Mouse (Mus musculus) left cerebral cortex, adult 2 months (tissue): ENCODE results near the gene Brinp3. TPM values are rescaled to one million over a fixed set of nuclear protein-coding genes. Genes with fewer than 3 reads are reported as not detected.

Experiments used
- DNase-seq, 2 experiments: peaks; one replicate each; pipeline ENCODE4 v3.0.0; 2021 to 2022; ENCODE audit warnings: low spot score in 2 of 2, mixed read lengths in 1 of 2; ENCODE audit errors: extremely low spot score in 1 of 2
- H3K27ac ChIP-seq: fragments of 200-600 bp; 2 replicates; pipeline ENCODE4 v1.8.1; 2022
- H3K4me3 ChIP-seq: fragments of 200-600 bp; 2 replicates; pipeline ENCODE4 v1.8.1; 2022
- CTCF ChIP-seq: fragments of 200-600 bp; IDR thresholded peaks from 2 replicates; pipeline ENCODE4 v1.8.1; 2022; ENCODE audit warnings: antibody characterized with exemption, mild to moderate bottlenecking, moderate library complexity
- intact Hi-C: fragments of 180-260 bp; cut with DNase I; formaldehyde crosslinking; loops from one replicate; pipeline ENCODE4 v1.15.1; 2025
- long read RNA-seq, 2 experiments: library from polyadenylated mRNA; stranded (forward); transcript quantifications; one replicate each; pipeline ENCODE4 v2.0.0; 2021; ENCODE audit warnings: borderline mapping rate in 2 of 2
- total RNA-seq, 2 experiments: library from RNA; stranded (reverse); gene quantifications; 2 replicates each; pipeline ENCODE4 v1.2.3; 2021

The Brinp3 gene
- 10 to 100 TPM; 46.8 to 49.7 TPM for total RNA-seq
- long read RNA-seq, experiment 1, full-length matches to known transcripts, result 27 of 59 reads
- long read RNA-seq, experiment 1, partial matches to known transcripts, result 10 of 59 reads
- long read RNA-seq, experiment 1, other reads (novel, unspliced or antisense), result 22 of 59 reads
- long read RNA-seq, experiment 2, full-length matches to known transcripts, result 16 of 25 reads
- long read RNA-seq, experiment 2, partial matches to known transcripts, result 5 of 25 reads
- long read RNA-seq, experiment 2, other reads (novel, unspliced or antisense), result 4 of 25 reads

DNA sequence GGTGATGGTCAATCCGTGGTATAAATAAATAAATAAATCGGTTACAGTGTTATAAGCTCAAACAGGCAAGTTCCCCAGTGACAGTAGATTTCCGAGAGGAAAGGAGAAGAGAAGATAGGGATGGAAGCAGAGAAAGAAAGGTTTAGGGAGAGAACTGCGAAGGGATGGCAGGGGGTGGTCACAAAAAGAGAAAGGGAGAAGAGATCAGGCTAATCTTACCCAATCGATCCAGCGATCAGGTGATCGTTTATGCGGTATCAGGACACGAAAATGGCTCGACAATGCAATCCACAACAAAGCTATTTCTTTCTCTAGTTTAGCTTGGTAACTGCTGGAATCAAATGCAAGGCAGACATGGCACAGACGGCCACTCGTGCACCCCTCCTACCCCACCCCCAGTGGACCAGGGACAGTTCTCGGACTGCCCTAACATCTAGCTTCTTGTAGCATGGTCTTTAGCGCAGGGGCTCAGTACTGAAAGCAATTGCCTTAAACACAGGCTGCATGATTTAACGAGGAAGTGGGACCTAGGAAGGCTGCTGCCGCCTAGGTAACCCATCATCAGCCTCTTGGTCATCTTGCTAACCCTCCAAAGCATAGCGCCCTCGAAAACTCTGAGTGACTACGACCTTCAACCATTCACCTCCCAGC lies at the start of gene Brinp3:
Gene Brinp3, plus strand, starts transcription at position 80 of the 651 bp plus-strand sequence.
- intact Hi-C loops, result loop anchor here (10.0 kb wide), 3 partner anchors 360 to 1920 kb away; no protein-coding TSS in a partner anchor
- TF ChIP-seq CTCF, result no peak

GRCm38 (mm10) chr1:146494221-146494620 lies 339 bp upstream of the Brinp3 start:
- Histone ChIP-seq H3K4me3 (peak overlapping the region; percentile 75), H3K27ac (peak overlapping the region; percentile 94)
- no peak for TF ChIP-seq CTCF
- intact Hi-C loops, result loop anchor here (10.0 kb wide), 3 partner anchors 361 to 1919 kb away; no protein-coding TSS in a partner anchor
- peak in 1 of 2 experiments; percentile 16 for DNase-seq

More for the DNA sequence above, at the start of gene Brinp3:
- peak within 1 kb of the TSS; percentile 94 for H3K27ac ChIP-seq
- DNase-seq, result peak; percentile 37
- peak within 1 kb of the TSS; percentile 75 for H3K4me3 ChIP-seq

DNA sequence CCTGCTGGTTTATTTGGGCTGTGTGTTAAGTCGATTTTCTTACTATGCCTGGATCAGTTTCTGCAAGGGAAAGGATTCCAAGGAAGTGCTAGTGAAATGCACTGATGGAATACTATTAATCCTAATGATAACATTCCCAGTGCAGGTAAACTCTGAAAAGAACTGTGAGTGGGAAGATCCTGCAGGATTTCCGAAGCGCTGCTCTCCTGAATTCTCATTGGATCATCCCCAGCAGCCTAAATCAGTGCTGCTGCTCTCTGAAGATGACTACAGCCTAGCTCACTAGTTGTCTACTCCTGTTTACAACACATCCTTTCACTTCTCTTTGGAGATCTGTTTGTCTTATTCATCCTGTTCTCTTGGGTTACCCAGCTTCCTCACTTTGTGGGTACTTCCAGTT lies 826 bp downstream of the Brinp3 start:
- no peak for TF ChIP-seq CTCF
- Histone ChIP-seq H3K27ac (peak overlapping the region; percentile 94), H3K4me3 (peak overlapping the region; percentile 75)
- peak; percentile 18 to 30 for DNase-seq
- intact Hi-C loops, result loop anchor here (10.0 kb wide), 3 partner anchors 359 to 1921 kb away; no protein-coding TSS in a partner anchor

DNA sequence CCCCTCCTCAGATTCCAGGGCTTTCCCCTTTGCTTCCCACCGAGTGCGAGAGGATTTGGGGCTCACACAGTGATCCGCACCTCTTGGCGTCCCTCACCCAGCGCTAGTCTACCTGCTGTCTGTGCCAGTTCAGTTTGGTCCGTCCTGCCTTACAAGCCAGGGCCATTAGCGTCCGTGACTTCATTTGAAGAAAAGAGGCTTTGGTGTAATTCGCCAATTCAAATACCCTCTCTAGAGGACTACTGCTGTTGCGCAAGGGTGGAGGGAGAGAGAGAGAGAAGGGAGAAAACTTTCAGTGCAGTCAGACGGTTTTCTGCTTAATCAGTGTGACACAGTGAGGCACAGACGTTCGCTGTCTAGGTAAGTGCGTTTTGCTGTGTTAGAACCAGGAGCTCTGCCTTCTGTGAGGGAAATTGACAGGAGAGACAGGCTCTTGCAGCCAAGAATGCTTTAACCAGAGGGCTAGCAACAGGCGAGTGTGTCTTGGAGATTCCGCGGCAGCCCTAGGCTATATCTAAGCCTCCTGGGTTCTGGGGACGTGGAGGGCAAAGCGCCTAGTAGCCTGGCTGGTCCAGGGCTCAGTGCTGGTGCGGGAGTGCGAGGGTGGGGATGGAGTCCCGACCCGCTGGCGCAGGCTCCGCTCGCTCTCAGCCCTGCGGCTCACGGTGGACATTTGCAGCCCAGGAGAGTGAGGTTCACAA lies 3.0 kb downstream of the Brinp3 start:
- Histone ChIP-seq H3K27ac (peak overlapping the region; percentile 94), H3K4me3 (peak overlapping the region; percentile 75)
- intact Hi-C loops, result loop anchor here (10.0 kb wide), 3 partner anchors 357 to 1923 kb away; no protein-coding TSS in a partner anchor
- no peak for TF ChIP-seq CTCF
- peak; percentile 54 to 59 for DNase-seq

DNA sequence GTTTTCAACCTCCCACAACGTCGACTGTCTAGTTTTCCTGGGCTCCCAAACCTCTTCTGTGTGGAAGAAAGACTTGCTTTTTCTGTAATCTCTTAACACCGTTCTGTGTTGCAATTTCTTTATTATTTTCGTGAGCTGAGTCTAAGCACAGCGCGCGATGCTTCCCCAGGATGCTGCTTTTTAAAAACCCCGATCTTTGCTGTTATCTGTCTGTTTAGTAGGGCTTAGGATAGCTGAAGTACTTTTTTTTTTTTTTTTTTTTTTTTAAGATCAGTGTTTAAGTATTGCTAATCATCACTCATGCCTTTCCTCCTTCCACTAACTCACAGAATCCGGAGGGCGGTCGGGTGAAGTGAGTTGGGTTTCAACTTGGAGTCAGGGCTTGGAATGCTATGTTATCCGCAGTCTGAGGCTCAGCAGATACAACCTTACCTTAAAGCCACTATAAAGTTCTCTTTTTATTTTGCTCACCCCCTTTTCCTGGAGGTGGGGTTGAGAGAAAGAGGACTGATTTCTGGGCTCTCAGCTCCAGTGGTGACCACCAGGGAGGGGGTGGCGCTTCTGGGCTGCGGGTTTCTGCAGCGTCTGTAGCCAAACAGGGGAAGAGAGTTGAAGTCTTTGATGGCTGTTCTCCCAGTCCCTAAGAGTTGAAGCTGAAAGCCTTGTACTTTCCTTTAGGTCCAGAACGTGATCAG lies 3.7 kb downstream of the Brinp3 start:
- peak; percentile 49 to 51 for DNase-seq
- intact Hi-C loops, result loop anchor here (10.0 kb wide), 3 partner anchors 357 to 1923 kb away; no protein-coding TSS in a partner anchor
- peak; percentile 18; the same call in 1 of the 2 replicates for TF ChIP-seq CTCF
- H3K4me3 ChIP-seq, result peak overlapping the region; percentile 75
- H3K27ac ChIP-seq, result peak overlapping the region; percentile 94

DNA sequence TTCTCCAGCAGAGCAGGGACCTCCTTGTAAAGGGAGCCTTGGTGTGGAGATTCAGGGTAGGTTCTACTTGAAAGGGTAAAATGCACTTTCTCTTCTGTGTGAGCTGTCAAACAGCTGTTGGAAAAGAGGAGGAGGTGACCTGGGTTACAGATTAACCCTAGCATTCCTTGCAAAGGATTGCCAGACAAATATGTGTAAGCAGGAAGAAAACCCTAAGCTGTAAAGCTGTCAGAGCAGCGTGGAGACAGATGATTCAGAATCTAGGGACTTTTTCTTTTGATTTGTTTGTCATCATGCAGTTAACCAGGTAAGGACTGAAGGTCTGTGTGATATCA lies 4.2 kb downstream of the Brinp3 start:
- Histone ChIP-seq H3K4me3 (peak overlapping the region; percentile 75), H3K27ac (peak overlapping the region; percentile 94)
- DNase-seq, result no peak
- no peak for TF ChIP-seq CTCF
- intact Hi-C loops, result loop anchor here (10.0 kb wide), 3 partner anchors 356 to 1924 kb away; no protein-coding TSS in a partner anchor

- no peak overlapping the region for H3K27ac ChIP-seq
- TF ChIP-seq CTCF, result peak; percentile 37
- no peak overlapping the region for H3K4me3 ChIP-seq
- intact Hi-C loops, result no loop called here
- no peak for DNase-seq
Measured at GRCm38 (mm10) chr1:146515377-146515776, 20.8 kb downstream of the Brinp3 start.

DNA sequence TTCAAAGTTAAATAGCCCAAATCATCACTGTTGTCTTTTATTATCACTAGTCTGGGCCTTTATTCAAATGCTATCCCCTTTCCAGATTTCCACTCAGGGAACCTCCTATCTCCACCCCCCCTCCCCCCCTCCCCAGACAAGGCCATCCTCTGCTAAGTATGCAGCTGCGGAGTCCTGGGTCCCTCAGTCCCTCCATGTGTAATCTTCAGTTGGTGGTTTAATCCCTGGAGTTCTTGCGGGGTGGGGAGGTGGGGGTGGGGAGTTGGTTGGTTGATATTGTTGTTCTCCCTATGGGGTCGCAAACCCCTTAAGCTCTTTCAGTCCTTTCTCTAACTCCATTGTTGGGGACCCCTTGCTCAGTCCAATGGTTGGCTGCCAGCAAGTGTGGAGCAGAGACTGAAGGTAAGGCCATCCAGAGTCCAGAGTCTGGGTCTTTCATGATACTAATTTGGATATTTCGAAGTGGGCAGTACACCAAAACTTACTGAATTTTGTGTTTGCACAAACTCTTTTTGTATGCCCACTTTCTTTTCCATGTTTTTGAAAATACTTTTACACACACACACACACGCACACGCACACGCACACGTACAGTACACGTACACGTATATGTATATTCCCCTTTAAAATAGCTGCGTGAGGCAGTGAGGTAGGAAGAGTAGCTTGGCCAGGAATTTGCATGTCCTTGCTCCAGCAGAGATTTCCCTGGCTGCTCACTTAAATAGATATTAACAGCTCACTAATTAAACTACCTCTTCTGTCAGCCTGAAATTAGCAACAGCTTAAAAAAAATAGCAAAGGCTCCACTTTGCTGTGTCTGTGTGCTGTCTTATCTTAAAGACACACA lies 29.4 kb downstream of the Brinp3 start:
- intact Hi-C loops, result no loop called here
- TF ChIP-seq CTCF, result no peak
- Histone ChIP-seq H3K27ac (no peak overlapping the region), H3K4me3 (no peak overlapping the region)
- DNase-seq, result no peak

DNA sequence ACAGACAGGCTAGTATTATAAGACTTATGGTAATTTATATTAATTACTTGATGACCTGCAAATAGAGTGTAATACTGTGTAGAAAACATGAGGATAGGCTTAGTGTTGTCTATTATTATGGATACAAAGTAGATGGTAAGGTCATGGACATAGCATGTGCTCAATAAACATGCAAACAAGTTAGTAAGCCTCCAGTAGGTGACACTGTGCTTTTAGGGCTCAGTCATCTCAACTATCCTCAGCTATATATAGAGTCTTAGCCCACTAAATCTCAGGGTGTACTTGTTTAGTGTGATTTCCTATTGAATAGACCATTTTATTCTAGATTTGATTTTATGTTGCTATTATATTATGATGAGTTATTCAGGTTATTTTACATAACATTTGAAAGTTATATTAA lies 34.0 kb downstream of the Brinp3 start:
- DNase-seq, result no peak
- TF ChIP-seq CTCF, result peak; percentile 10
- Histone ChIP-seq H3K27ac (no peak overlapping the region), H3K4me3 (no peak overlapping the region)
- intact Hi-C loops, result no loop called here

GRCm38 (mm10) chr1:146546847-146547428 lies 52.4 kb downstream of the Brinp3 start:
- Histone ChIP-seq H3K4me3 (no peak overlapping the region), H3K27ac (no peak overlapping the region)
- no peak for TF ChIP-seq CTCF
- intact Hi-C loops, result no loop called here
- DNase-seq, result no peak
